Comparison of ENCODE assay signal across 8 mouse cellular contexts in the genomic region with DNA sequence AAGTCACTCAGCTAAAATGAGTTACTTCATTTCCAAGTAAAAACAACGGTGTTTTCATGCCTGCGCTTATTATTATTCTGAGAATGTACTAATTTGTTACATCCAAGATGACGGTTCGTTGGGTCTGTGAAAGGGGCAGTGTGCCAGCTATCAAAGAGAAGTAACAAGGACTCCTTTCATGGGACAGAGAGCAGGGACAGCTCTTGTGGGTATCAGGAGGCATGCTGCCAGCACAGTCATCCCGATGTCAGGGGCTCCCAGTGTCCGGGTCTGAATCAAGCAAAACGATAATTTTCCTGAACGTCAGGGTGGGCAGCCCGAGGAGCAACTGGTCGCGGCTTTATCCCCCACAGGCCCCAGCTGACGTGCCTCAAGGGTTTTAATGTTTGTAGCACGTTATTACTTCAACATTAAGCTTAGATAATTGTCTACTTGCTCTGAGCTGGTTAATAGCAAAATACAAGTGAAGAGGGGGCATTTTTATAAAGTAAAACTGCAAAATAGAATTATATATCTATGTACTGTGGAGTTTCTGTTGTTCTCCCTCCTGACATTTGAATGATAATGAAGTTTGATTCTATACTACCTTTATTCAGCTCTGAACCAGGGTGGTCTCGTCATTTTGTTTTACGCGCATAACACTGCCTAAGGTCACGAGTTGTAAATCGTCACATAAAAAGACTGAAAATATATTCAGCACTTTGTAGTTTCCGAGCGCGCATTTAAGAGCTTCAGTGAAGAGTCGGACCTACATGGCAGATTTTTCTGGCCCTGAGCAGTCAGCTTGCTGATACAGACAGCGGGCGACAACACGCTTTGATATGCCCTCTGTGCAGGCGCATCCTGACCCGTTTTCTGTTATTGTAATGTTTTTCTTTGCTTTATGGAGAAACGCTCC.
A peak's percentile ranks its signal among the peaks of the same experiment; 100 is the strongest.
DNase-seq lines count a peak whose midpoint lies in the region; ATAC-seq lines count a peak whose summit lies in the region.

No protein-coding gene starts in this region.

- 35% methylated on average over 28 of the region's 28 CpGs for WGBS in kidney, embryonic 16.5 days
- 29% methylated on average over 28 of the region's 28 CpGs for WGBS in forebrain, embryonic 11.5 days
- WGBS in midbrain, embryonic 15.5 days, result 12% methylated on average over 28 of the region's 28 CpGs

- ATAC-seq in kidney, embryonic 16.5 days (ENCODE audit: low FRiP score, low TSS enrichment), result no peak
- peak; percentile 82 for ATAC-seq in forebrain, embryonic 11.5 days (replicated peaks; ENCODE audit: low FRiP score)
- ATAC-seq in midbrain, embryonic 15.5 days (replicated peaks), result peak; percentile 68; the same call in 1 of the 2 replicates
- ATAC-seq in inflammation-experienced regulatory T-cells, adult 6 months, result no peak

- H3K4me1 ChIP-seq in kidney, embryonic 16.5 days (ENCODE audit: insufficient read depth, low read length), result peaks cover 11% of the 10 kb centered on the region; the same call in 1 of the 2 replicates
- H3K4me1 ChIP-seq in forebrain, embryonic 11.5 days (replicated peaks; ENCODE audit: control insufficient read depth, insufficient read depth, low read length), result peaks cover 28% of the 10 kb centered on the region
- H3K4me1 ChIP-seq in midbrain, embryonic 15.5 days, result peaks cover 16% of the 10 kb centered on the region

- peaks cover 5% of the 10 kb centered on the region; the same call in 1 of the 2 replicates for H3K27me3 ChIP-seq in kidney, embryonic 16.5 days (ENCODE audit: insufficient read depth, low read length)
- no peaks in the 10 kb centered on the region; the same call in 1 of the 2 replicates for H3K27me3 ChIP-seq in forebrain, embryonic 11.5 days (ENCODE audit: control insufficient read depth, insufficient read depth, low read length)
- no peaks in the 10 kb centered on the region for H3K27me3 ChIP-seq in midbrain, embryonic 15.5 days (replicated peaks)

- H3K9me3 ChIP-seq in kidney, embryonic 16.5 days (ENCODE audit: low read length), result peaks cover 6% of the 10 kb centered on the region; the same call in 1 of the 2 replicates
- no peaks in the 10 kb centered on the region; the same call in 1 of the 2 replicates for H3K9me3 ChIP-seq in forebrain, embryonic 11.5 days (ENCODE audit: control insufficient read depth, low read length)
- H3K9me3 ChIP-seq in midbrain, embryonic 15.5 days, result no peaks in the 10 kb centered on the region

- H3K4me3 ChIP-seq in kidney, embryonic 16.5 days (ENCODE audit: low read length), result no peak overlapping the region
- H3K4me3 ChIP-seq in forebrain, embryonic 11.5 days (ENCODE audit: low read depth, low read length), result no peak overlapping the region
- no peak overlapping the region for H3K4me3 ChIP-seq in midbrain, embryonic 15.5 days

- no peak overlapping the region for H3K27ac ChIP-seq in kidney, embryonic 16.5 days (ENCODE audit: low read length)
- peak overlapping the region; percentile 65 for H3K27ac ChIP-seq in forebrain, embryonic 11.5 days (ENCODE audit: low read depth, low read length)
- 0 out of 2 replicates have a peak overlapping the region, but pooled peaks have one; percentile 39 for H3K27ac ChIP-seq in midbrain, embryonic 15.5 days

- no peak for DNase-seq in kidney, postnatal 25 days
- peak; percentile 77 for DNase-seq in forebrain, embryonic 11.5 days (ENCODE audit: low spot score)
- peak; percentile 92 for DNase-seq in layer of hippocampus, adult 9-11 months
- DNase-seq in urinary bladder, postnatal 10 days (ENCODE audit: low spot score), result no peak
- DNase-seq in heart, adult 18-20 months, result no peak

- H3K9ac ChIP-seq in kidney, embryonic 16.5 days (replicated peaks; ENCODE audit: low read length), result no peak overlapping the region
- no peak overlapping the region for H3K9ac ChIP-seq in forebrain, embryonic 11.5 days (ENCODE audit: low read length)
- H3K9ac ChIP-seq in midbrain, embryonic 15.5 days, result no peak overlapping the region

- H3K36me3 ChIP-seq in kidney, embryonic 16.5 days (ENCODE audit: insufficient read depth, low read length), result no peaks in the 10 kb centered on the region
- H3K36me3 ChIP-seq in forebrain, embryonic 11.5 days (ENCODE audit: control insufficient read depth, insufficient read depth, low read length), result no peaks in the 10 kb centered on the region
- no peaks in the 10 kb centered on the region for H3K36me3 ChIP-seq in midbrain, embryonic 15.5 days (replicated peaks)

- 0 out of 2 replicates have a peak overlapping the region, but pooled peaks have one; percentile 21 for H3K4me2 ChIP-seq in kidney, embryonic 16.5 days (replicated peaks; ENCODE audit: low read depth, low read length)
- peak overlapping the region; percentile 19; the same call in 1 of the 2 replicates for H3K4me2 ChIP-seq in forebrain, embryonic 11.5 days (ENCODE audit: low read depth, low read length, severe bottlenecking)
- H3K4me2 ChIP-seq in midbrain, embryonic 15.5 days, result peak overlapping the region; percentile 27

Comparison
In these comparisons a context has a peak if more than half of its experiments do, and no peak if none do; other contexts are left out.
1. ATAC-seq: peak in forebrain, embryonic 11.5 days (single experiment) and midbrain, embryonic 15.5 days (single experiment); none in kidney, embryonic 16.5 days (single experiment) and inflammation-experienced regulatory T-cells, adult 6 months (single experiment).
2. DNase-seq: peak in forebrain, embryonic 11.5 days (single experiment) and layer of hippocampus, adult 9-11 months (single experiment); none in kidney, postnatal 25 days (0 of 2), urinary bladder, postnatal 10 days (single experiment) and heart, adult 18-20 months (0 of 2).
3. Peak in every context shown above with its lines, with median percentiles within 50 percentile points of each other: H3K4me2 ChIP-seq.